Mouse (Mus musculus): ENCODE results near the gene Gm38431. TPM values are rescaled to one million over a fixed set of nuclear protein-coding genes. Genes with fewer than 3 reads are reported as not detected.

Gene Gm38431
- polyA plus RNA-seq, 1 experiment from 2014 or later: 1.2 TPM

- peaks cover 6% of the 10 kb centered on the region for H3K4me1 ChIP-seq
- no peak overlapping the region for H3K9ac ChIP-seq
- H3K36me3 ChIP-seq: peaks cover 3% of the 10 kb centered on the region; the same call in 1 of the 2 replicates
- no peaks in the 10 kb centered on the region for H3K27me3 ChIP-seq
- no peak overlapping the region for H3K4me3 ChIP-seq
- H3K4me2 ChIP-seq: no peak overlapping the region
- 50% methylated on average over 15 of the region's 15 CpGs for WGBS
- H3K27ac ChIP-seq: no peak overlapping the region
- H3K9me3 ChIP-seq: no peaks in the 10 kb centered on the region
- no peak for ATAC-seq (ENCODE audit: insufficient number of reproducible peaks, low FRiP score, low TSS enrichment, low read depth)
Measured at GRCm38 (mm10) chr9:21100447-21101161, 8.8 kb upstream of the Gm38431 start.

GRCm38 (mm10) chr9:21097793-21098192 is 6.0 kb upstream of the Gm38431 start:
- H3K36me3 ChIP-seq: no peaks in the 10 kb centered on the region
- no peaks in the 10 kb centered on the region for H3K9me3 ChIP-seq
- H3K9ac ChIP-seq: no peak overlapping the region
- ATAC-seq (ENCODE audit: insufficient number of reproducible peaks, low FRiP score, low TSS enrichment, low read depth): no peak
- no peak overlapping the region for H3K27ac ChIP-seq
- no peak overlapping the region for H3K4me2 ChIP-seq
- peaks cover 6% of the 10 kb centered on the region for H3K4me1 ChIP-seq
- no peaks in the 10 kb centered on the region for H3K27me3 ChIP-seq
- H3K4me3 ChIP-seq: no peak overlapping the region
- WGBS: 77% methylated on average over 8 of the region's 8 CpGs

- Histone ChIP-seq H3K36me3 (no peaks in the 10 kb centered on the region), H3K4me1 (peaks cover 7% of the 10 kb centered on the region), H3K27me3 (no peaks in the 10 kb centered on the region), H3K4me2 (no peak overlapping the region), H3K4me3 (no peak overlapping the region), H3K9me3 (no peaks in the 10 kb centered on the region), H3K27ac (no peak overlapping the region), H3K9ac (no peak overlapping the region)
- no peak for ATAC-seq (ENCODE audit: insufficient number of reproducible peaks, low FRiP score, low TSS enrichment, low read depth)
- 91% methylated on average over 4 of the region's 4 CpGs for WGBS
Measured at GRCm38 (mm10) chr9:21095958-21096357, 4.2 kb upstream of the Gm38431 start.

- Histone ChIP-seq H3K27me3 (no peaks in the 10 kb centered on the region), H3K27ac (no peak overlapping the region), H3K36me3 (peaks cover 17% of the 10 kb centered on the region), H3K4me3 (no peak overlapping the region), H3K9me3 (no peaks in the 10 kb centered on the region), H3K4me2 (no peak overlapping the region), H3K4me1 (peaks cover 13% of the 10 kb centered on the region), H3K9ac (no peak overlapping the region)
- 94% methylated on average over 9 of the region's 9 CpGs for WGBS
- no peak for ATAC-seq (ENCODE audit: insufficient number of reproducible peaks, low FRiP score, low TSS enrichment, low read depth)
Measured at GRCm38 (mm10) chr9:21093423-21093822, 1.6 kb upstream of the Gm38431 start.

- H3K4me1 ChIP-seq: peaks cover 13% of the 10 kb centered on the region
- H3K9ac ChIP-seq: peak overlapping the region; percentile 90
- no peaks in the 10 kb centered on the region for H3K9me3 ChIP-seq
- no peaks in the 10 kb centered on the region for H3K27me3 ChIP-seq
- WGBS: 5% methylated on average over 24 of the region's 24 CpGs
- peaks cover 40% of the 10 kb centered on the region for H3K36me3 ChIP-seq
- ATAC-seq (ENCODE audit: insufficient number of reproducible peaks, low FRiP score, low TSS enrichment, low read depth): no peak
- H3K27ac ChIP-seq: peak overlapping the region; percentile 95
- H3K4me2 ChIP-seq: peak overlapping the region; percentile 71
- peak overlapping the region; percentile 67 for H3K4me3 ChIP-seq
Measured at GRCm38 (mm10) chr9:21090972-21091706, 658 bp downstream of the Gm38431 start.

- Histone ChIP-seq H3K27me3 (no peaks in the 10 kb centered on the region), H3K9me3 (no peaks in the 10 kb centered on the region), H3K4me1 (peaks cover 13% of the 10 kb centered on the region), H3K4me2 (peak overlapping the region; percentile 71), H3K9ac (peak overlapping the region; percentile 90), H3K4me3 (peak overlapping the region; percentile 67), H3K36me3 (peaks cover 46% of the 10 kb centered on the region), H3K27ac (no peak overlapping the region)
- ATAC-seq (ENCODE audit: insufficient number of reproducible peaks, low FRiP score, low TSS enrichment, low read depth): no peak
- WGBS: 86% methylated on average over 1 of the region's 1 CpGs
Measured at GRCm38 (mm10) chr9:21090537-21090936, 1.3 kb downstream of the Gm38431 start.

- ATAC-seq (ENCODE audit: insufficient number of reproducible peaks, low FRiP score, low TSS enrichment, low read depth): no peak
- WGBS: 90% methylated on average over 3 of the region's 3 CpGs
- no peaks in the 10 kb centered on the region for H3K4me1 ChIP-seq
Measured at GRCm38 (mm10) chr9:21083324-21083723, 8.5 kb downstream of the Gm38431 start.

GRCm38 (mm10) chr9:21081127-21081526 is 10.7 kb downstream of the Gm38431 start:
- H3K9ac ChIP-seq: no peak overlapping the region
- H3K4me1 ChIP-seq: no peaks in the 10 kb centered on the region
- no peaks in the 10 kb centered on the region for H3K9me3 ChIP-seq
- ATAC-seq (ENCODE audit: insufficient number of reproducible peaks, low FRiP score, low TSS enrichment, low read depth): no peak
- WGBS: 91% methylated on average over 9 of the region's 9 CpGs
- H3K4me3 ChIP-seq: no peak overlapping the region
- H3K4me2 ChIP-seq: no peak overlapping the region
- peaks cover 96% of the 10 kb centered on the region for H3K36me3 ChIP-seq
- no peak overlapping the region for H3K27ac ChIP-seq
- H3K27me3 ChIP-seq: no peaks in the 10 kb centered on the region

More at GRCm38 (mm10) chr9:21083324-21083723, 8.5 kb downstream of the Gm38431 start:
- Histone ChIP-seq H3K4me3 (no peak overlapping the region), H3K27ac (no peak overlapping the region), H3K36me3 (peaks cover 96% of the 10 kb centered on the region), H3K27me3 (no peaks in the 10 kb centered on the region), H3K4me2 (no peak overlapping the region), H3K9me3 (no peaks in the 10 kb centered on the region), H3K9ac (no peak overlapping the region)

GRCm38 (mm10) chr9:21075625-21076024 is 16.2 kb downstream of the Gm38431 start:
- Histone ChIP-seq H3K27ac (no peak overlapping the region), H3K4me2 (no peak overlapping the region), H3K36me3 (peaks cover 61% of the 10 kb centered on the region), H3K4me3 (no peak overlapping the region), H3K27me3 (no peaks in the 10 kb centered on the region), H3K4me1 (peaks cover 16% of the 10 kb centered on the region), H3K9me3 (no peaks in the 10 kb centered on the region), H3K9ac (no peak overlapping the region)
- 92% methylated on average over 3 of the region's 3 CpGs for WGBS
- no peak for ATAC-seq (ENCODE audit: insufficient number of reproducible peaks, low FRiP score, low TSS enrichment, low read depth)

- peaks cover 48% of the 10 kb centered on the region for H3K36me3 ChIP-seq
- H3K4me3 ChIP-seq: no peak overlapping the region
- H3K9ac ChIP-seq: no peak overlapping the region
- ATAC-seq (ENCODE audit: insufficient number of reproducible peaks, low FRiP score, low TSS enrichment, low read depth): no peak
- H3K4me1 ChIP-seq: peaks cover 16% of the 10 kb centered on the region
- WGBS: 74% methylated on average over 1 of the region's 1 CpGs
- H3K4me2 ChIP-seq: peak overlapping the region; percentile 87; the same call in 1 of the 2 replicates
- peak overlapping the region; percentile 74; the same call in 1 of the 2 replicates for H3K27ac ChIP-seq
- H3K27me3 ChIP-seq: no peaks in the 10 kb centered on the region
- H3K9me3 ChIP-seq: no peaks in the 10 kb centered on the region
Measured at GRCm38 (mm10) chr9:21074173-21074572, 17.6 kb downstream of the Gm38431 start.

GRCm38 (mm10) chr9:21073044-21073840 is 18.6 kb downstream of the Gm38431 start, which contains the start of the genes Gm49373 and Fdx1l:
TSS of gene Gm49373 (minus strand) at chr9:21073096.
TSS of gene Fdx1l (minus strand) at chr9:21073614.
- H3K4me2 ChIP-seq: peak within 1 kb of the TSS; percentile 87
- no peaks in the 10 kb centered on the region for H3K9me3 ChIP-seq
- ATAC-seq (ENCODE audit: insufficient number of reproducible peaks, low FRiP score, low TSS enrichment, low read depth): peak; percentile 81
- H3K27ac ChIP-seq: peak within 1 kb of the TSS; percentile 74
- H3K9ac ChIP-seq: peak within 1 kb of the TSS; percentile 83
- peak within 1 kb of the TSS; percentile 89 for H3K4me3 ChIP-seq
- 2% methylated on average over 58 of the region's 58 CpGs for WGBS
- H3K27me3 ChIP-seq: no peaks in the 10 kb centered on the region
- peaks cover 43% of the 10 kb centered on the region for H3K36me3 ChIP-seq
- peaks cover 16% of the 10 kb centered on the region for H3K4me1 ChIP-seq
